Mouse (Mus musculus) lung, postnatal 0 days (tissue): ENCODE data around the gene Prickle3.
A peak's percentile ranks its signal among the peaks of the same experiment; 100 is the strongest.

ENCODE experiments used
- CTCF ChIP-seq: IDR thresholded peaks from 2 replicates; pipeline ENCODE4 v1.5.1; 2016; ENCODE audit warnings: antibody characterized with exemption, mild to moderate bottlenecking
- EP300 ChIP-seq: IDR thresholded peaks from 2 replicates; pipeline ENCODE4 v1.6.1; 2016; ENCODE audit warnings: antibody characterized with exemption, mild to moderate bottlenecking, control low read depth

- TF ChIP-seq CTCF (peak; percentile 28; the same call in 1 of the 2 replicates), EP300 (no peak)
Measured at GRCm38 (mm10) chrX:7678986-7679385, 21.9 kb downstream of the Prickle3 start.
